Mouse (Mus musculus) liver (tissue): ENCODE measurements around the gene Wdtc1.

Experiments used
- DNase-seq: peaks from one replicate; pipeline ENCODE4 v3.0.0-alpha.2; 2020; ENCODE audit warnings: mixed read lengths

The Wdtc1 gene

GRCm38 (mm10) chr4:133247806-133248449 is 105.4 kb downstream of the Wdtc1 start:
- peak; percentile 84 for DNase-seq

GRCm38 (mm10) chr4:133247072-133247471 is 106.2 kb downstream of the Wdtc1 start:
- DNase-seq = no peak

GRCm38 (mm10) chr4:133244289-133244688 is 109.0 kb downstream of the Wdtc1 start:
- no peak for DNase-seq

- DNase-seq = no peak
Measured at GRCm38 (mm10) chr4:133243538-133243937, 109.7 kb downstream of the Wdtc1 start.

GRCm38 (mm10) chr4:133242710-133243109 is 110.6 kb downstream of the Wdtc1 start:
- no peak for DNase-seq
